Mouse (Mus musculus) kidney, embryonic 15.5 days (tissue): ENCODE results near the gene Castor1. TPM values are rescaled to one million over a fixed set of nuclear protein-coding genes. Genes with fewer than 3 reads are reported as not detected.

Experiments
- ATAC-seq: fragments of 200-750 bp; cut with Nextera tagmentation; replicated peaks from 2 replicates; pipeline ENCODE4 v1.8.0; 2017; ENCODE audit warnings: moderate TSS enrichment; ENCODE audit not compliant: low FRiP score
- H3K27ac ChIP-seq: fragments of 300-500 bp; sonication (generic); 2 replicates; pipeline ENCODE4 v1.5.1; 2015; ENCODE audit warnings: mild to moderate bottlenecking, inconsistent platforms
- H3K27me3 ChIP-seq: fragments of 300-500 bp; sonication (generic); 2 replicates; pipeline ENCODE4 v1.6.1; 2015; ENCODE audit warnings: inconsistent platforms
- H3K36me3 ChIP-seq: fragments of 300-500 bp; sonication (generic); 2 replicates; pipeline ENCODE4 v1.6.1; 2015; ENCODE audit warnings: inconsistent platforms
- H3K4me1 ChIP-seq: fragments of 300-500 bp; sonication (generic); 2 replicates; pipeline ENCODE4 v1.6.1; 2015; ENCODE audit warnings: inconsistent platforms
- H3K4me2 ChIP-seq: fragments of 300-500 bp; sonication (generic); 2 replicates; pipeline ENCODE4 v1.6.1; 2015; ENCODE audit warnings: moderate library complexity, mild to moderate bottlenecking, inconsistent platforms
- H3K4me3 ChIP-seq: fragments of 300-500 bp; sonication (generic); replicated peaks from 2 replicates; pipeline ENCODE4 v1.5.1; 2015; ENCODE audit warnings: mild to moderate bottlenecking, inconsistent platforms
- H3K9ac ChIP-seq: fragments of 300-500 bp; sonication (generic); 2 replicates; pipeline ENCODE4 v1.6.1; 2015; ENCODE audit warnings: mild to moderate bottlenecking, inconsistent platforms
- H3K9me3 ChIP-seq: fragments of 300-500 bp; sonication (generic); replicated peaks from 2 replicates; pipeline ENCODE4 v1.6.1; 2016; ENCODE audit warnings: inconsistent platforms
- WGBS: fragments of 180-500 bp; shearing (Covaris S2); methylation state at CpG from one replicate; pipeline ENCODE4 v1.1.7; 2015; ENCODE audit warnings: mixed read lengths; 5-methylcytosine and 5-hydroxymethylcytosine counted together
- polyA plus RNA-seq: library from polyadenylated mRNA; unstranded; fragments of >200 nt; fragmentation: Nextera tagmentation; extraction: Ambion mirVana; gene quantifications from 2 replicates; pipeline ENCODE4 v1.2.1, GENCODE M21; 2015

Gene Castor1
- polyA plus RNA-seq, 1 experiment from 2014 or later = 6.5 TPM

- H3K4me2 ChIP-seq = no peak overlapping the region
- no peak overlapping the region for H3K4me3 ChIP-seq
- H3K27me3 ChIP-seq = peaks cover 36% of the 10 kb centered on the region
- H3K4me1 ChIP-seq = peaks cover 20% of the 10 kb centered on the region
- no peaks in the 10 kb centered on the region for H3K9me3 ChIP-seq
- peak overlapping the region; percentile 41; the same call in 1 of the 2 replicates for H3K27ac ChIP-seq
- H3K9ac ChIP-seq = no peak overlapping the region
- no peaks in the 10 kb centered on the region for H3K36me3 ChIP-seq
- ATAC-seq = no peak
- 27% methylated on average over 20 of the region's 20 CpGs for WGBS
Measured at GRCm38 (mm10) chr11:4270744-4271459, 52.9 kb downstream of the Castor1 start.

GRCm38 (mm10) chr11:4271544-4271943 lies 53.5 kb downstream of the Castor1 start:
- H3K27me3 ChIP-seq = peaks cover 33% of the 10 kb centered on the region
- no peak overlapping the region for H3K4me2 ChIP-seq
- no peak for ATAC-seq
- WGBS = 71% methylated on average over 11 of the region's 11 CpGs
- no peak overlapping the region for H3K9ac ChIP-seq
- H3K4me3 ChIP-seq = no peak overlapping the region
- no peak overlapping the region for H3K27ac ChIP-seq
- H3K36me3 ChIP-seq = no peaks in the 10 kb centered on the region
- no peaks in the 10 kb centered on the region for H3K9me3 ChIP-seq
- peaks cover 19% of the 10 kb centered on the region for H3K4me1 ChIP-seq

Other genes with a start within 250 kb of the Castor1 start
- gene 4930556J24Rik, start 241.4 kb upstream of the Castor1 start, polyA plus RNA-seq = 0.44 TPM in 1 of 2 replicates, not detected in the other
- 5.3 and 6.7 TPM in 2 replicates for gene Gal3st1, start 234.6 kb upstream of the Castor1 start, polyA plus RNA-seq
- gene Sec14l4, start 186.8 kb upstream of the Castor1 start, polyA plus RNA-seq = not detected in 2 replicates
- not detected in 2 replicates for gene Sec14l3, start 153.4 kb upstream of the Castor1 start, polyA plus RNA-seq
- 15.9 and 16.0 TPM in 2 replicates for gene Mtfp1, start 122.8 kb upstream of the Castor1 start, polyA plus RNA-seq
- gene Sec14l2, start 94.8 kb upstream of the Castor1 start, polyA plus RNA-seq = 1.3 and 2.2 TPM in 2 replicates
- 27.4 and 28.2 TPM in 2 replicates for gene Rnf215, start 83.0 kb upstream of the Castor1 start, polyA plus RNA-seq
- gene Ccdc157, start 57.9 kb upstream of the Castor1 start, polyA plus RNA-seq = 7.2 and 9.0 TPM in 2 replicates
- 57.8 and 61.7 TPM in 2 replicates for gene Sf3a1, start 57.9 kb upstream of the Castor1 start, polyA plus RNA-seq
- gene Tbc1d10a, start 31.4 kb upstream of the Castor1 start, polyA plus RNA-seq = 43.9 and 44.5 TPM in 2 replicates
- not detected in 2 replicates for gene Osm, start 18.2 kb downstream of the Castor1 start, polyA plus RNA-seq
- 0.08 and 0.22 TPM in 2 replicates for gene Lif, start 39.3 kb downstream of the Castor1 start, polyA plus RNA-seq
- 0.09 and 0.53 TPM in 2 replicates for gene Hormad2, start 222.9 kb downstream of the Castor1 start, polyA plus RNA-seq